15 mouse cellular contexts compared by ENCODE assay signal in genomic region chr13:41614539-41614938, GRCm38 (mm10).
"Had no signal": no experiment of that assay in that cellular context is flagged by ENCODE, and none has a peak within 500 bp of the region (broad histone marks: within the 10 kb centered on the region; RNA-seq: fewer than 3 reads in every experiment).

No protein-coding gene starts in this region.

- H3K27ac ChIP-seq: midbrain, embryonic 10.5 days; neural tube, embryonic 12.5 days; stomach, embryonic 15.5 days; stomach, postnatal 0 days had no signal

- DNase-seq: lung, adult 18-20 months; lung, embryonic 14.5 days; lung, postnatal 10 days; lung, postnatal 4 days; midbrain, embryonic 14.5 days; right cerebral cortex, postnatal 14 days; thymus, adult 2 months; thymus, postnatal 25 days had no signal

- H3K4me3 ChIP-seq: midbrain, embryonic 10.5 days; midbrain, embryonic 12.5 days; myocyte; neural tube, embryonic 12.5 days; stomach, embryonic 15.5 days had no signal

- ATAC-seq: midbrain, embryonic 16.5 days had no signal
